In the genomic region with DNA sequence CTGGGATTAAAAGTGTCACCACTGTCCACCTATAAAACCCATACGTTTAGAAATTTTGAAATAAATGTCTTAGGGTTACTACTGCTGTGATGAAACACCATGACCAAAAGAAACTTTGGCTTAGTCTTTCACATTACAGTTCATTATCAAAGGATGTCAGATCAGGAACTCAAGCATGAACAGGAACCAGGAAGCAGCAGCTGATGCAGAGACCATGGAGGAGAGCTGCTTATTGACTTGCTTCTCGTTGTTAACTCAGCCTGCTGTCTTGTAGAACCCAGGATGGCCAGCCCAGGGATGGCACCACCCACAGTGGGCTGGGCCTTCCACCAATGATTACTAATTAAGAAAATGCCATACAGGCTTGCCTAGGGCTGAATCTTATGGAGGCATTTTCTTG, we compare ENCODE assay signal across 26 mouse cellular contexts. TPM values are rescaled to one million over a fixed set of nuclear protein-coding genes. Genes with fewer than 3 reads are reported as not detected.
DNase-seq lines count a peak whose midpoint lies in the region; ATAC-seq and TF ChIP-seq lines count a peak whose summit lies in the region.
"Had no signal": no experiment of that assay in that cellular context is flagged by ENCODE, and none has a peak within 500 bp of the region (broad histone marks: within the 10 kb centered on the region; RNA-seq: fewer than 3 reads in every experiment).

No protein-coding gene starts in this region.

- H3K4me1 ChIP-seq in megakaryocyte, embryonic 14.5 days = peaks cover 53% of the 10 kb centered on the region
- H3K4me1 ChIP-seq in bone marrow macrophage, adult 2 months (ENCODE audit: control insufficient read depth, insufficient read depth, low read length) = peaks cover 17% of the 10 kb centered on the region
- H3K4me1 ChIP-seq in intestine, postnatal 0 days (replicated peaks; ENCODE audit: control insufficient read depth, insufficient read depth, low read length) = peaks cover 7% of the 10 kb centered on the region; the same call in 1 of the 2 replicates
- H3K4me1 ChIP-seq: heart, embryonic 12.5 days; heart, embryonic 15.5 days; hindbrain, embryonic 12.5 days had no signal

- H3K27ac ChIP-seq in bone marrow macrophage, adult 2 months (ENCODE audit: insufficient read depth, low read depth, low read length) = 0 out of 2 replicates have a peak overlapping the region, but pooled peaks have one; percentile 27
- H3K27ac ChIP-seq in macrophage = 0 out of 2 replicates have a peak overlapping the region, but pooled peaks have one; percentile 1
- H3K27ac ChIP-seq in intestine, postnatal 0 days (ENCODE audit: low read depth, low read length) = no peak overlapping the region
- H3K27ac ChIP-seq: forebrain, embryonic 10.5 days; forebrain, embryonic 13.5 days; heart, embryonic 15.5 days; hindbrain, embryonic 12.5 days; hindbrain, embryonic 15.5 days had no signal

- no peaks in the 10 kb centered on the region for H3K27me3 ChIP-seq in megakaryocyte, embryonic 14.5 days (replicated peaks)
- no peaks in the 10 kb centered on the region for H3K27me3 ChIP-seq in intestine, postnatal 0 days (replicated peaks; ENCODE audit: control insufficient read depth, insufficient read depth, low read length)
- H3K27me3 ChIP-seq: forebrain, embryonic 13.5 days; heart, embryonic 12.5 days; heart, embryonic 15.5 days; hindbrain, embryonic 12.5 days; hindbrain, embryonic 15.5 days; Patski had no signal

- no peak for TF ChIP-seq CTCF in bone marrow macrophage, adult 2 months (IDR thresholded peaks at IDR 0.05; ENCODE audit: low read depth, low read length)
- TF ChIP-seq CTCF in intestine, postnatal 0 days (IDR thresholded peaks at IDR 0.05; ENCODE audit: low read depth) = no peak

- ATAC-seq in megakaryocyte, adult 5-6 weeks (ENCODE audit: poor library complexity, severe bottlenecking) = no peak
- no peak for ATAC-seq in intestine, postnatal 0 days
- ATAC-seq: forebrain, embryonic 13.5 days; forebrain, embryonic 16.5 days; Patski had no signal

- DNase-seq in spleen, postnatal 14 days (ENCODE audit: low spot score in 2 of 2) = no peak
- DNase-seq in kidney, adult 8-10 months = no peak
- DNase-seq: adrenal gland, adult 2 months; adrenal gland, postnatal 14 days; cerebellum, adult 11-12 months; cerebellum, adult 8-10 months; cerebellum, postnatal 10 days; cerebellum, postnatal 36 days; gastrocnemius, postnatal 10 days; gastrocnemius, postnatal 36 days; heart, adult 18-20 months; heart, postnatal 10 days; heart, postnatal 4 days had no signal

- H3K79me2 ChIP-seq in macrophage (ENCODE audit: inconsistent target) = no peaks in the 10 kb centered on the region

- H3K4me2 ChIP-seq in intestine, postnatal 0 days (replicated peaks; ENCODE audit: low read depth) = no peak overlapping the region
- H3K4me2 ChIP-seq: forebrain, embryonic 13.5 days; heart, embryonic 12.5 days; heart, embryonic 15.5 days; hindbrain, embryonic 12.5 days; hindbrain, embryonic 15.5 days had no signal

- no peak overlapping the region for H3K9ac ChIP-seq in intestine, postnatal 0 days (ENCODE audit: low read depth, low read length)
- H3K9ac ChIP-seq: forebrain, embryonic 13.5 days; heart, embryonic 12.5 days; heart, embryonic 15.5 days; hindbrain, embryonic 12.5 days; hindbrain, embryonic 15.5 days had no signal

- H3K36me3 ChIP-seq in megakaryocyte, embryonic 14.5 days (replicated peaks; ENCODE audit: low read length) = no peaks in the 10 kb centered on the region
- H3K36me3 ChIP-seq in macrophage (ENCODE audit: inconsistent target) = no peaks in the 10 kb centered on the region
- no peaks in the 10 kb centered on the region for H3K36me3 ChIP-seq in intestine, postnatal 0 days (ENCODE audit: control insufficient read depth, insufficient read depth)
- H3K36me3 ChIP-seq: forebrain, embryonic 10.5 days; heart, embryonic 12.5 days; heart, embryonic 15.5 days; hindbrain, embryonic 12.5 days; hindbrain, embryonic 15.5 days had no signal

- no peaks in the 10 kb centered on the region for H3K9me3 ChIP-seq in megakaryocyte, embryonic 14.5 days
- H3K9me3 ChIP-seq in intestine, postnatal 0 days (ENCODE audit: control insufficient read depth) = no peaks in the 10 kb centered on the region
- H3K9me3 ChIP-seq: forebrain, embryonic 10.5 days; forebrain, embryonic 13.5 days; heart, embryonic 12.5 days; heart, embryonic 15.5 days; hindbrain, embryonic 12.5 days; hindbrain, embryonic 15.5 days had no signal

- no peak for TF ChIP-seq POLR2A in bone marrow macrophage, adult 2 months (IDR thresholded peaks at IDR 0.05; ENCODE audit: borderline replicate concordance, low read depth, low read length)

- peak overlapping the region; percentile 24 for H3K4me3 ChIP-seq in megakaryocyte, embryonic 14.5 days (replicated peaks)
- no peak overlapping the region for H3K4me3 ChIP-seq in bone marrow macrophage, adult 2 months (ENCODE audit: insufficient read depth, low read length)
- H3K4me3 ChIP-seq in macrophage (ENCODE audit: inconsistent target) = no peak overlapping the region
- H3K4me3 ChIP-seq in intestine, postnatal 0 days (ENCODE audit: low read depth, low read length) = no peak overlapping the region
- H3K4me3 ChIP-seq: forebrain, embryonic 10.5 days; forebrain, embryonic 13.5 days; heart, embryonic 12.5 days; heart, embryonic 15.5 days; hindbrain, embryonic 12.5 days; hindbrain, embryonic 15.5 days had no signal

- 20% methylated on average over 2 of the region's 2 CpGs for WGBS in macrophage (ENCODE audit: missing documents)
- WGBS in intestine, postnatal 0 days = 53% methylated on average over 2 of the region's 2 CpGs

RNA-seq across cellular contexts. Expression of a gene that starts 4.8 kb away (rescaled TPM):
- 22.8 and 44.5 TPM in 2 replicates for polyA plus RNA-seq in megakaryocyte, embryonic 14.5 days (2012; ENCODE audit: insufficient read depth, low replicate concordance)
- total RNA-seq in megakaryocyte, adult 5-6 weeks (2015) = 81.2 and 81.9 TPM in 2 replicates
- total RNA-seq in megakaryocyte, adult 5-6 weeks (2017) = 74.4 and 88.6 TPM in 2 replicates
- 85.5 and 107 TPM in 2 replicates for polyA plus RNA-seq in bone marrow macrophage, adult 2 months (2012; ENCODE audit: insufficient read depth, insufficient read length, missing spikeins)
- total RNA-seq in macrophage (2018; cell fraction: chromatin; rRNA removed) = 100 to 1,000 TPM in 8 of 26 experiments, 10 to 100 TPM in 18; 42.6 to 163 (median 81.1) TPM
- total RNA-seq in macrophage (2018; cell fraction: cytosol; rRNA removed) = 100 to 1,000 TPM in 9 of 26 experiments, 10 to 100 TPM in 17; 74.5 to 151 (median 88.8) TPM
- total RNA-seq in macrophage (2018; cell fraction: nucleus; rRNA removed) = 100 to 1,000 TPM in 6 of 26 experiments, 10 to 100 TPM in 20; 52.2 to 149 (median 82.3) TPM
- polyA plus RNA-seq in macrophage (2018) = 79.8 to 164 TPM (median 104 TPM) in 3 replicates
- polyA plus RNA-seq in intestine, postnatal 0 days (2015; fragmentation: Nextera tagmentation; extraction: Ambion mirVana) = 101 and 104 TPM in 2 replicates
